Mouse (Mus musculus) cerebellum, adult 9-10 months (tissue): ENCODE measurements around the gene G3bp2.

Experiments used
- DNase-seq: peaks from one replicate; pipeline ENCODE4 v3.0.0; 2022

Gene G3bp2

GRCm38 (mm10) chr5:92098351-92099109 lies 15.0 kb upstream of the G3bp2 start:
- no peak for DNase-seq

- no peak for DNase-seq
Measured at GRCm38 (mm10) chr5:92097779-92098178, 14.3 kb upstream of the G3bp2 start.

GRCm38 (mm10) chr5:92096786-92097185 lies 13.3 kb upstream of the G3bp2 start:
- DNase-seq, result no peak

DNA sequence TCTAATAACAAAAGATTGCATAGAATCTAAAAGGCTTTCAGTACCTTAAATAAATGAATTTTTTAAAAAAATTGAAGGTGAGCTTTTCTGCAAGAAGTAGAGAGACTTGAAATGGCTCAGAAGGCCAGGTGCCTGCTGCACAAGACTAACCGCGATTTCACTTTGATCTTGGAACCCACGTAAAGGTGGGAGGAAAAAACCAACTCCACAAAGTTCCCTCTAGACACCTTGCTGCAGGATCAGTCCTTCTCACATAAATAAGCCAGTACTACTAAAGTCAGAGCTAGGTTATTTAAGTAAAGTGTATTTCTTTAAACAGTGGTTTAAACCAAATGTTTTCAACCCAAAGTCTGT lies 10.5 kb upstream of the G3bp2 start:
- DNase-seq, result no peak

DNA sequence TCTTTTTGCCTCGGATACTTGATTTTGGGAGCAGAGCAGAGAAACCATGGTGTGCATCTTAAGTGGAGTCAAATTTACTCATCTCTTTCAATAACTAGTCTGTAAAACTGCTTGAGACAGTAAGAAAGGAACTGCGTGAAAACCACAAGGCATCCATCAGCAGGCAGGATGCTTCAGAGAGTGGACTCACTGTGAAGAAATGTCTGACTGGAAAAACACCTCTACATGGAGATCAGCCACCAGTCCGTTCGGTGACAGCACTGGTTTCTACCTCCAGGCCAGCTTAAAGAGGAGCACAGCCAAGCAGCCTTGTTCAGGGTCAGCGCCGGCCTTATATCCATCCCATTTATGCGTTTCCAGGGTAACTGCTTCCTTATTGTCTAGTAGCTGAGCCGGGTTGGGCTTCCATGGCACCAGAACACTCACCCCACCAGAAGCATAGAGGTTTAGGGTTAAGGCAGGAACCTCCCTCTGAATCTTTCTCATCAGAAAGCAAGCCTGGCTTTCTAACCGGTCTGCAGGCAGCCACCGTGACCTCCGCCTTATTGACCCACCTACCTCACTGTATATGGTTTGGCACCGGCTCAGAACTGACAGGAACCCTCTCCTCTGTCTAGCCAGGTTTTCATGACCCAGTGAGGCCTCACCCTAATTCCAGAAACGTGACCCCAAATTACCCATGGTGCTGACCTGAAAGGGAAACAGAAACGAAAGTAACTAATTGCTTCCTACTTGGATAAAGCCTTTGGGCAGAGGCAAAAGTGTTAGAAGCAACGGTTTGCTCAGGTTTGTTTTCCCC lies 9.9 kb upstream of the G3bp2 start:
- no peak for DNase-seq

DNA sequence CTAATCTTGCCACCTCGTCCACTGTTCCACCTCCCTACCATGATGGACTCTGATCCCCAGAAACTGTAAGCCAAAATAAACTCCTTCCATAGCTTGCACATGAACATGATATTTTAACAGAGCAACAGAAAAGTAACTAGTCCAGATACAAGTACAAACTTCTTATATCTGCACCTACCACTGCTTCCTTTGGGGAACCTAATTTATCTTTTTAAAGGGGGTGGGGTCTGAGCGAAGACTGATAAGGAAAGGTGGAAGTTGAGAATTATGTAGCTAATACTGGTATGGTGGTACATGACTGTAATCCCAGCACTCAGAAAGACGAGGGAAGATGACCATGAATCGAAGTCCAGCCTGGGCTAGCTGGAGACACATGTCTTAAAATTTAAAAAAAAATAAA lies 4.0 kb upstream of the G3bp2 start:
- DNase-seq, result no peak

GRCm38 (mm10) chr5:92085821-92086550 lies 2.5 kb upstream of the G3bp2 start:
- DNase-seq, result no peak

DNA sequence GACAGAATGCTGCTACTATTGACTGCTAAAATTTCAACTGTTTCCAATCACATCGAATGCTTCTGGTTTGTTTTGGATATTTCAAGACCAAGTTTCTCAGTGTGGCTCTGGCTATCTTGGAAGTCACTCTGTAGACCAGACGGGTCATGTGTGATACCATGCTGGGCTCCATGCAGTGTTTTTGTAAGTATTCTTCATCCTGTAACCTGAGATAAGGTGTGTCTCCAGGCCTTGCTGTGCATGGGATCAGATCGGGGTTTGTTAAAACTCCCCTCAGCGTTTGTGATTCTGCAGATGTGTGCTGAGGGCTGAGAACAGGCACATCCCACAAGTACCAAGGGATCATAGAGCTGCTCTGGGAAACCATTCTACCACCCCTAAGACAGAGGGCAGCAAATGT lies 1.7 kb upstream of the G3bp2 start:
- no peak for DNase-seq

DNA sequence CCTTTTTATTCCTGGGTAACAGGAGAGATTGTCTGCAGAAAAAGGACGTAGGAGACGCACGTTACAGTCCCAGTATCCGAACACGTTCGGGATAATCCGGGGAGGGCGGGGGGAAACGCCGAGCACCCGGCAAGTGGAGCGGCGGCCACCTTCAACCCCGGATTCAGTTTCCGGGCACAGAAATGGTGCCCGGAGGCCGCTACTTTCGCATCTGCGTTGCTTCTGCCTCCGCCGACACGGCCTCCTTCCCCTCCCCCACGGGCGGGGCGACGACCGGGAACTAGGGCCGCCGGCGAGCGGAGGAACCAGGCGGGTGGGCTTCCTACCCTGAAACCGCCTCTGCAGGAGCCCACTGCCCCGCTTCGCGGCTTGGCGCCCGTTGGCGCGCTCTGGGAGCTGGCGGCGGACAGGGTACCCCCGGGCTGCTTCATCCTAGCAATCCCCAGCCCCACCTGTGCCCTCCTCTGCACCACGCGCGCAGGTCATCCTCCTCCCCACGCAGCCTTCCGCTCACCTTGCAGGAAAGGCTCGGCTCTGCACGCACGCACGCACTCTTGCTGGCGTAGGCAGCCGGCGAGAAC lies 608 bp downstream of the G3bp2 start:
- no peak for DNase-seq

DNA sequence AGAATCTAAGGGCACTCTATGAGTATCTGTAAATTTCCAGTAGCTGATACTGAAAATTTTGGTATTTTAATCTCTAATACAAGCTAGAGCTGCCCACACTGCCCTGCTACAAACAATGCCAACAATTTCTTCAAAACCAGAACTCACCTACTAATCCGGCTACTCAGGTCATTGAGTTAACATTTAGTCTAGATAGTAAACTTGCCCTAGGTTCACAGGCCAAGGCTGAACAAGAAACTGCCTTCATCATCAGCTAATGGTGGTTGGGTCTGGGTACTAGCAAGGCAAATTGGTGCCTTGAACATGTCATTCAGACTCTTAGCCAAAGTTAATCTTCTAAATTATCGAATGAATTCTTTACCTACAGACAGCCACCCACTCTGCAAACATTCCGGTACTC lies 2.2 kb downstream of the G3bp2 start:
- DNase-seq, result no peak

DNA sequence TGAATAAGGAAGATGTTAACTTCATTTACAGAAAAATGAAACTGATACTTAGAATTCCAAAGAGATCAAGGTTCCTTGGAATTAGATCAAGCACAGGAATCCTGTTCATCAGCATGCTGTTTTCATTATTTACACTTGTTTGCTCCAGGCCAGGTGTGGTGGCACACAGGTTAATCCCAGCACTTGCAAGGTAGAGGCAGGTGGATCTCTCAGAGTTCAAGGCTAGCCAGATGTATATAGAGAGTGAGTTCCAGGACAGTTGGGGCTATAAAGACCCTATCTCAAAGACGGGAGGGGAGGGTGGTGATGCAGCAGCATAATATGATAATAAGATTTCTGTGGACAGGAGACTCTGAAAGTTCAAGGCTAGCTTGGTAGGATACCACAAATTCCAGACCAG lies 3.1 kb downstream of the G3bp2 start:
- no peak for DNase-seq

- no peak for DNase-seq
Measured at GRCm38 (mm10) chr5:92079304-92079703, 4.2 kb downstream of the G3bp2 start.

GRCm38 (mm10) chr5:92078751-92079150 lies 4.8 kb downstream of the G3bp2 start:
- no peak for DNase-seq

GRCm38 (mm10) chr5:92076273-92076672 lies 7.2 kb downstream of the G3bp2 start:
- DNase-seq, result no peak

DNA sequence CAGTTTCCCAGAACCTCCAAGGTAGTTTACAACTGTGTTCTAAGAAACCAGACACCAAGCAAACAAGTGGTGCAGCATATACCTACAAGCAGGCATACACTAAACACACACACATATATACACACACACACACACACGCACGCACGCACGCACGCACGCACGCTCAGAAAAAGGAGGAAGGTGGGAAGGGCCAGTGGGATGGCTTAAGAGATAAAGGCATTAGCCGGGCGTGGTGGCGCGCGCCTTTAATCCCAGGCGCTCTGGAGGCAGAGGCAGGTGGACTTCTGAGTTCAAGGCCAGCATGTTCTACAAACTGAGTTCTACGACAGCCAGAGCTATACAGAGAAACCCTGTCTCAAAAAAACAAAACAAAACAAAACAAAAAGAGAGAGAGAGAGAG lies 9.5 kb downstream of the G3bp2 start:
- DNase-seq, result no peak

- no peak for DNase-seq
Measured at GRCm38 (mm10) chr5:92063192-92063591, 20.3 kb downstream of the G3bp2 start.

DNA sequence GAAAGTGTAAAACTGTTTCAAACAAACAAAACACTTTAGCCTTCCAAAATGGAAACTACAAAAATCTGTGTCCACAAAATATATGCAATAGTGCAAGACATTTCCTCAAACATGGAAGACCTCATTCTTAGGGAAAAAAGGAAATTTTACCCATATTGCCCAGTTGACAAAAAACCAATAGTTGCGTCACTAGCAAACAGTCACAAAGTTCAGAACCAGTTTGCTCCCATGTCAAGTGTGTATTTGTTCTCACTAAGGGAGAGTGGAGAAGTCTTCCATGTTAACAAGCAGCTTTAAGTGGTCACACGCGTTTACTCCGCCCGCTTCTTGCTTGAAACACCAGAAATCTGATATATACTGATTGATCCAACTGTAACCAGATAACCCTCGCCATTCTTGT lies 30.7 kb downstream of the G3bp2 start:
- DNase-seq, result no peak

DNA sequence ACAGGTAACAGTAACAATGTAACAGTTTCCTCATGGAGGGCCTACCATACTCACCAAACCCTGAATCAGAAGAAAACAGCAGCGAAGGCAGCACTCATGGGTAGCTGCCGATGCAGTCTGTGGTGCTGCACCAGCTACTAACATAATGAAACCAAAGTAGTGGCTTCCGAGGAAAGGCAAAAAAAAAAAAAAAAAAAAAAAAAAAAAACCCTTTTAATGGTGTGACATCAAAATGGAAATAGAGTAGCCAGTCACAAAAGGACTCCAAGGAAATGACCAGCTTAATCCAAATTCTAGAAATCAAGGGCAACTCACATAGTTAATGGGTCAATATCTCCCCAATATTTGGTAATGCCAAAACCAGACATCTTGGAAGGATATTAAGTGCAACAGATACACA lies 33.1 kb downstream of the G3bp2 start:
- no peak for DNase-seq

DNA sequence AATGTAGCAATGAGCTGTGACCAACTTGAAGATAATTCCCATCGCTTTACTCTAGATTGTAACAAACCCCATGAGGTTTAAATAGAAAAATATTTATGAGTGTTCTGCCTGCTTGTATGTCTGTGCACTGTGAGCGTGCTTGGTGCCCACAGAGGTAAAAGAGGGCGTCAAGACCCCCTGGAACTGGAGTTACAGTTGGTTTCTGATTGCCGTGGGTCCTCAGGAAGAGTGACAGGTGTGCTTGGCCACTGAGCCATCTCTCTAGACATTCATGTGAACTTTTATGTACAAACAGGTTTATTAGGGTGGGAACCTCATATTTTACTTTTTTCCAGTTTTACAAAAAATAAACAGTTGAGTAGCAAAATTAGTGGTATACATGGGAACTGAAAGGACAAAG lies 39.7 kb downstream of the G3bp2 start, which contains the start of gene Cdkl2:
Cdkl2 (minus strand) TSS at position 101 of the 400 bp plus-strand sequence.
- DNase-seq, result peak; percentile 15

GRCm38 (mm10) chr5:92042377-92043348 lies 40.9 kb downstream of the G3bp2 start:
- peak; percentile 97 for DNase-seq

- DNase-seq, result no peak
Measured at GRCm38 (mm10) chr5:92019960-92020359, 63.6 kb downstream of the G3bp2 start.

DNA sequence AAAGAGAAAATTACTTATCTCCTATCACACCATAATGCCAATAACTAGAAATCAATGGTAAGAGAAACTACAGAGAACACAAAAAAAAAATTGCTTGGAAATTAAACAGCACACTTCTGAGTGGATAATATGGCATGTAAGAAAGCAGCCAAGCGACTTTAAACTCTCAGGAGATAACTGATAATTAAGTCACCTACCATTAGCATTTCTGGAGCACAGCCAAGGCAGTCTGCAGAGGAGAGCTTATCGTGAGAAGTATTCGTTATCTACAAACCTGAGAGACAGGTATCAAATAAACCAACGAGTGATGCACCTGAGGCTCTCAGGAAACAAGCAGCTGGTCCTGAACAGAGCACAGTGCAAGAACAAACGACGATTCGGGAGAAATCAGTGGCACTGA lies 71.8 kb downstream of the G3bp2 start:
- DNase-seq, result no peak
